Mouse (Mus musculus) heart, embryonic 11.5 days (tissue): ENCODE results near the gene H1foo. TPM values are rescaled to one million over a fixed set of nuclear protein-coding genes. Genes with fewer than 3 reads are reported as not detected.

ENCODE experiments used
- ATAC-seq: fragments of 200-750 bp; cut with Nextera tagmentation; replicated peaks from 2 replicates; pipeline ENCODE4 v1.8.0; 2017; ENCODE audit warnings: moderate library complexity; ENCODE audit not compliant: insufficient number of reproducible peaks, low FRiP score, low TSS enrichment
- H3K27ac ChIP-seq: fragments of 300-500 bp; sonication (generic); 2 replicates; pipeline ENCODE4 v1.5.1; 2014; ENCODE audit warnings: mild to moderate bottlenecking, low read depth, low read length
- H3K27me3 ChIP-seq: fragments of 300-500 bp; sonication (generic); 2 replicates; pipeline ENCODE4 v1.6.1; 2014; ENCODE audit warnings: mild to moderate bottlenecking, low read length, mixed read lengths; ENCODE audit not compliant: control insufficient read depth, insufficient read depth
- H3K36me3 ChIP-seq: fragments of 300-500 bp; sonication (generic); 2 replicates; pipeline ENCODE4 v1.6.1; 2014; ENCODE audit warnings: mild to moderate bottlenecking, low read length, moderate library complexity, mixed read lengths; ENCODE audit not compliant: control insufficient read depth, insufficient read depth
- H3K4me1 ChIP-seq: fragments of 300-500 bp; sonication (generic); 2 replicates; pipeline ENCODE4 v1.6.1; 2014; ENCODE audit warnings: low read length; ENCODE audit not compliant: control insufficient read depth, insufficient read depth
- H3K4me2 ChIP-seq: fragments of 300-500 bp; sonication (generic); 2 replicates; pipeline ENCODE4 v1.6.1; 2014; ENCODE audit warnings: mild to moderate bottlenecking, moderate library complexity
- H3K4me3 ChIP-seq: fragments of 300-500 bp; sonication (generic); 2 replicates; pipeline ENCODE4 v1.5.1; 2014; ENCODE audit warnings: low read depth, low read length
- H3K9ac ChIP-seq: fragments of 300-500 bp; sonication (generic); 2 replicates; pipeline ENCODE4 v1.6.1; 2014; ENCODE audit warnings: mild to moderate bottlenecking, low read depth, low read length, moderate library complexity
- H3K9me3 ChIP-seq: fragments of 300-500 bp; sonication (generic); replicated peaks from 2 replicates; pipeline ENCODE4 v1.6.1; 2016; ENCODE audit warnings: low read length; ENCODE audit not compliant: control insufficient read depth
- WGBS: fragments of 180-500 bp; shearing (Covaris S2); extraction: QIAGEN DNeasy Blood & Tissue Kit; methylation state at CpG from one replicate; pipeline ENCODE4 v1.1.7; 2014; ENCODE audit not compliant: insufficient replicate concordance; 5-methylcytosine and 5-hydroxymethylcytosine counted together
- polyA plus RNA-seq: library from polyadenylated mRNA; unstranded; fragments of >200 nt; fragmentation: Nextera tagmentation; extraction: Ambion mirVana; gene quantifications from 2 replicates; pipeline ENCODE4 v1.2.1, GENCODE M21; 2014

H1foo gene
- not detected in 2 replicates for polyA plus RNA-seq

DNA sequence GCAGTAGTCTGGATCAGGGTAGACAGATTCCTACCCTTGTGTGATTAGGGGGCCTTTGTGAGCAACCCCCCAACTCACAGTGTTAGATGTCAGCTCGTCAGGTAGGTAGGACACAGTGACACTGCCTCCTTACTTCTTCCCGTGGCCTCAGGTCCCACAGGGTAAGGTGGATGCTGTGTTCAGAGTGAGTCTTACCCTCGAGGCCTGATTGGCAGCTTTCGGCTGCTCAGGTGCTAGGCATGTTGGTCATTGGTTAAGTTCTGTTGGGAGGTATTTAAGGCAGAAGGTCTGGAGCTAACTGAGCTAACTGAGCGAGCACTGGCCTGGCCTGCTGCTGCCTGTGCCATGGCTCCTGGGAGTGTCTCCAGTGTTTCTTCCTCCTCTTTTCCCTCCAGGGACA, at the start of gene H1foo:
TSS of gene H1foo (plus strand) at position 301 of the 400 bp plus-strand sequence.
- Histone ChIP-seq H3K36me3 (no peaks in the 10 kb centered on the region), H3K4me3 (no peak within 1 kb of the TSS), H3K4me1 (peaks cover 41% of the 10 kb centered on the region), H3K4me2 (no peak within 1 kb of the TSS), H3K9ac (no peak within 1 kb of the TSS), H3K27ac (no peak within 1 kb of the TSS), H3K27me3 (no peaks in the 10 kb centered on the region), H3K9me3 (no peaks in the 10 kb centered on the region)
- ATAC-seq, result no peak
- WGBS, result 88% methylated on average over 5 of the region's 5 CpGs

- H3K36me3 ChIP-seq, result no peaks in the 10 kb centered on the region
- H3K4me1 ChIP-seq, result peaks cover 6% of the 10 kb centered on the region; the same call in 1 of the 2 replicates
- H3K4me2 ChIP-seq, result no peak overlapping the region
- ATAC-seq, result no peak
- 92% methylated on average over 1 of the region's 1 CpGs for WGBS
- H3K4me3 ChIP-seq, result no peak overlapping the region
- no peaks in the 10 kb centered on the region for H3K27me3 ChIP-seq
- no peak overlapping the region for H3K27ac ChIP-seq
- H3K9ac ChIP-seq, result no peak overlapping the region
- H3K9me3 ChIP-seq, result no peaks in the 10 kb centered on the region
Observed at GRCm38 (mm10) chr6:115896346-115896745, 48.4 kb upstream of the H1foo start.

GRCm38 (mm10) chr6:115897117-115897516, 47.6 kb upstream of the H1foo start:
- Histone ChIP-seq H3K9ac (no peak overlapping the region), H3K4me1 (peaks cover 6% of the 10 kb centered on the region), H3K36me3 (no peaks in the 10 kb centered on the region), H3K9me3 (no peaks in the 10 kb centered on the region), H3K4me3 (no peak overlapping the region), H3K27ac (no peak overlapping the region), H3K4me2 (no peak overlapping the region), H3K27me3 (no peaks in the 10 kb centered on the region)
- 63% methylated on average over 4 of the region's 4 CpGs for WGBS
- no peak for ATAC-seq

GRCm38 (mm10) chr6:115897926-115898520, 46.7 kb upstream of the H1foo start:
- H3K9ac ChIP-seq, result no peak overlapping the region

DNA sequence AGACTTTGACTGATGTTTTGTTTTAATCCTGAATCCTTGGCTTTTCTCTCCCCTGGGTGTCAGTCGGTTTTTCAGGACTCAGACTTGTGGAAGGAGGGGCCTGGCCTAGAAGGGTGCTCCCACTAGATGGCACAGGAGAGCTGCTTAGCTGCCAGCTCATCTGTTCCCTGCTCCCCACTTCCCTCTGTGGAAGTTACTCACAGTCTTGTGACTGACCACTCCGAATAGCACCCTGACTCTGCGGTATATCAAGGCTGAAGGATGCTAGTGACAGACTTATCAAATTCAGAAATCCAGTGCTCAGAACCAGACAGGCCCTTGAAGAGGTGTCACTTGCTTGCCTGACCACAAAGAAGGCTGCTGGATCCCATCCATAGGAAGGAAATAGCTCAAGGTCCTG, 43.7 kb upstream of the H1foo start:
- ATAC-seq, result no peak; the same call in 1 of the 2 replicates
- H3K4me3 ChIP-seq, result no peak overlapping the region
- H3K27ac ChIP-seq, result peak overlapping the region; percentile 35; the same call in 1 of the 2 replicates
- H3K9me3 ChIP-seq, result no peaks in the 10 kb centered on the region
- no peak overlapping the region for H3K4me2 ChIP-seq
- no peaks in the 10 kb centered on the region for H3K27me3 ChIP-seq
- WGBS, result 11% methylated on average over 3 of the region's 3 CpGs
- H3K4me1 ChIP-seq, result peaks cover 12% of the 10 kb centered on the region
- no peaks in the 10 kb centered on the region; the same call in 1 of the 2 replicates for H3K36me3 ChIP-seq
- H3K9ac ChIP-seq, result no peak overlapping the region

More at GRCm38 (mm10) chr6:115897926-115898520, 46.7 kb upstream of the H1foo start:
- no peak overlapping the region for H3K4me3 ChIP-seq
- no peaks in the 10 kb centered on the region for H3K27me3 ChIP-seq
- no peaks in the 10 kb centered on the region for H3K36me3 ChIP-seq
- no peak overlapping the region for H3K27ac ChIP-seq
- no peak overlapping the region for H3K4me2 ChIP-seq
- 73% methylated on average over 7 of the region's 7 CpGs for WGBS
- H3K4me1 ChIP-seq, result peaks cover 8% of the 10 kb centered on the region
- H3K9me3 ChIP-seq, result no peaks in the 10 kb centered on the region
- ATAC-seq, result no peak

DNA sequence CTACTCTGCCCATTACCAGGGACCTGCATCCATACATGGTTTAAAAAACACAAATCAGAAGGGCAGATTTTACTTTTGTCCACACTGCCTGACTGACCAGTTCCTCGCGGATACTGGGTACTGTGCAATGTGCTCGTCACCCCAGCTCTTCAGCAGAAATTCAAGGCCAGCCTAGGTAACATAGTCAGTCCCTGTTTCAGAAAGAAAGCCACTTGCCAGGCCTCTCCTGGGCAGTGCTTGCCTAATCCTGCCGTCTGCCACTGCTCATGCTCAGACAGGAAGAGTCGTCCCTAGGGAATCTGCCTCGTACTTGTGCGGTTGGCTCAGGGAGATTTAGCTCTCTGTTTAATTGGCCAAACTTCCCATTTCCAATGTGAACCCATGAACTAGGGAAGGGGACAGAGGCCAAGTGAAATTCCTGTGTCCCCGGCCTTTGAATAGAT, 43.2 kb upstream of the H1foo start:
- ATAC-seq, result no peak
- H3K4me3 ChIP-seq, result no peak overlapping the region
- H3K27me3 ChIP-seq, result no peaks in the 10 kb centered on the region
- peaks cover 2% of the 10 kb centered on the region; the same call in 1 of the 2 replicates for H3K36me3 ChIP-seq
- WGBS, result 77% methylated on average over 8 of the region's 8 CpGs
- H3K4me2 ChIP-seq, result no peak overlapping the region
- H3K27ac ChIP-seq, result peak overlapping the region; percentile 35; the same call in 1 of the 2 replicates
- H3K9me3 ChIP-seq, result no peaks in the 10 kb centered on the region
- no peak overlapping the region for H3K9ac ChIP-seq
- peaks cover 12% of the 10 kb centered on the region for H3K4me1 ChIP-seq

GRCm38 (mm10) chr6:115902545-115902944, 42.2 kb upstream of the H1foo start:
- peaks cover 12% of the 10 kb centered on the region for H3K4me1 ChIP-seq
- H3K27me3 ChIP-seq, result no peaks in the 10 kb centered on the region
- no peak overlapping the region for H3K27ac ChIP-seq
- ATAC-seq, result no peak
- WGBS, result 82% methylated on average over 3 of the region's 3 CpGs
- no peak overlapping the region for H3K9ac ChIP-seq
- H3K36me3 ChIP-seq, result peaks cover 2% of the 10 kb centered on the region; the same call in 1 of the 2 replicates
- no peak overlapping the region for H3K4me3 ChIP-seq
- H3K4me2 ChIP-seq, result no peak overlapping the region
- H3K9me3 ChIP-seq, result no peaks in the 10 kb centered on the region

DNA sequence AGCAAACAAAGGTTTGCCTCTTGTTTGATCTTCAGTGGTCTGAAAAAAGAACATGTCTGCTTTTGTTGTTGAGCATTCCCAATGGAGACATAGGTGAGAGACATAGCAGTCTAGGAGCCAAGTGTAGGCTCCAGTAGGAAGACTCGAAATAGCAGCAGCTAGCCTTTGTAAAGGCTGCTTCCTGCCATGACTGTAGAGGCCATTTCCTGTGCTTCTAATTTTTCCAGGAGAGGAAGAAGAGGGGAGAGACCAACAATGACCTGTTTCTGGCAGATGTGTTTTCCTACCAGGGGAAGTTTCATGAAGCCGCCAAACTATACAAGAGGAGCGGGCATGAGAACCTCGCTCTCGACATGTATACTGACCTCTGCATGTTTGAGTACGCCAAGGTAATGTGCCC, 39.2 kb upstream of the H1foo start:
- H3K4me2 ChIP-seq, result no peak overlapping the region
- H3K4me3 ChIP-seq, result no peak overlapping the region
- peaks cover 2% of the 10 kb centered on the region; the same call in 1 of the 2 replicates for H3K36me3 ChIP-seq
- no peak overlapping the region for H3K9ac ChIP-seq
- no peaks in the 10 kb centered on the region for H3K27me3 ChIP-seq
- ATAC-seq, result no peak
- no peaks in the 10 kb centered on the region for H3K9me3 ChIP-seq
- H3K4me1 ChIP-seq, result peaks cover 36% of the 10 kb centered on the region
- peak overlapping the region; percentile 10; the same call in 1 of the 2 replicates for H3K27ac ChIP-seq
- 77% methylated on average over 6 of the region's 6 CpGs for WGBS

DNA sequence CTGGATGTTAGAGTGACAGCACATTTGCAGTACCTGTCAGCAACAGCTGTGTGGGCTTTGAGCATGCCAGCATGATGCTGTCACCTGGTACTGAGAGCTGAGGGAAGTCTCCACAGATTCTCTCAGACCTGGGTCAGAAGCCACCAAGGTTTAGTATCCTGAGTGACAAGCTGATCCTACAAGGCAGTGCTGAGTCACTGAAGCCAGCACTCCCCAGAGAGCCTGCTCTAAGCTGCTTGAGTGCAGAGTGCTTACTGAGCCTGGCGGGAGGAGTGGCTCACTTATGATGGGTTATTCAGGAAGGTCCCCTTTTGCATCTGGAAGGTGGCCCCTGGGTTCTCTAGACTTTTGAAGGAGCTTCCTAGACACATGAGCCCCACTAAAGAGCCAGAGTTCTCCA, 38.3 kb upstream of the H1foo start:
- Histone ChIP-seq H3K4me2 (no peak overlapping the region), H3K4me1 (peaks cover 43% of the 10 kb centered on the region), H3K9me3 (no peaks in the 10 kb centered on the region), H3K4me3 (no peak overlapping the region), H3K27me3 (no peaks in the 10 kb centered on the region), H3K9ac (no peak overlapping the region), H3K36me3 (peaks cover 2% of the 10 kb centered on the region; the same call in 1 of the 2 replicates), H3K27ac (no peak overlapping the region)
- WGBS, result 68% methylated on average over 1 of the region's 1 CpGs
- ATAC-seq, result no peak
